Mouse (Mus musculus) mammary gland, adult 2 months (tissue): ENCODE data around the gene Spaca7. TPM values are rescaled to one million over a fixed set of nuclear protein-coding genes. Genes with fewer than 3 reads are reported as not detected.

Experiments
- polyA plus RNA-seq: library from polyadenylated mRNA; depleted of rRNA; stranded (reverse); fragments of >200 nt; gene quantifications from 2 replicates; pipeline ENCODE4 v1.2.3, GENCODE M21; 2012; ENCODE audit warnings: low replicate concordance; rRNA removed

Spaca7 gene
- polyA plus RNA-seq, result not detected in 2 replicates

GRCm38 (mm10) chr8:12572814-12573534 lies at the start of gene Spaca7:
TSS of gene Spaca7 (plus strand) at chr8:12573029.

Other genes with a start within 250 kb of the Spaca7 start
- gene Sox1, start 177.7 kb upstream of the Spaca7 start, polyA plus RNA-seq, result not detected in 2 replicates
- 41.8 and 45.7 TPM in 2 replicates for gene Tubgcp3, start 99.2 kb downstream of the Spaca7 start, polyA plus RNA-seq
- gene Atp11a, start 184.0 kb downstream of the Spaca7 start, polyA plus RNA-seq, result 71.4 and 75.2 TPM in 2 replicates